Mouse (Mus musculus) heart, embryonic 11.5 days (tissue): ENCODE measurements around the gene Ddx23. TPM values are rescaled to one million over a fixed set of nuclear protein-coding genes. Genes with fewer than 3 reads are reported as not detected.

Experiments used
- ATAC-seq: fragments of 200-750 bp; cut with Nextera tagmentation; replicated peaks from 2 replicates; pipeline ENCODE4 v1.8.0; 2017; ENCODE audit warnings: moderate library complexity; ENCODE audit not compliant: insufficient number of reproducible peaks, low FRiP score, low TSS enrichment
- H3K27ac ChIP-seq: fragments of 300-500 bp; sonication (generic); 2 replicates; pipeline ENCODE4 v1.5.1; 2014; ENCODE audit warnings: mild to moderate bottlenecking, low read depth, low read length
- H3K27me3 ChIP-seq: fragments of 300-500 bp; sonication (generic); 2 replicates; pipeline ENCODE4 v1.6.1; 2014; ENCODE audit warnings: mild to moderate bottlenecking, low read length, mixed read lengths; ENCODE audit not compliant: control insufficient read depth, insufficient read depth
- H3K36me3 ChIP-seq: fragments of 300-500 bp; sonication (generic); 2 replicates; pipeline ENCODE4 v1.6.1; 2014; ENCODE audit warnings: mild to moderate bottlenecking, low read length, moderate library complexity, mixed read lengths; ENCODE audit not compliant: control insufficient read depth, insufficient read depth
- H3K4me1 ChIP-seq: fragments of 300-500 bp; sonication (generic); 2 replicates; pipeline ENCODE4 v1.6.1; 2014; ENCODE audit warnings: low read length; ENCODE audit not compliant: control insufficient read depth, insufficient read depth
- H3K4me2 ChIP-seq: fragments of 300-500 bp; sonication (generic); 2 replicates; pipeline ENCODE4 v1.6.1; 2014; ENCODE audit warnings: mild to moderate bottlenecking, moderate library complexity
- H3K4me3 ChIP-seq: fragments of 300-500 bp; sonication (generic); 2 replicates; pipeline ENCODE4 v1.5.1; 2014; ENCODE audit warnings: low read depth, low read length
- H3K9ac ChIP-seq: fragments of 300-500 bp; sonication (generic); 2 replicates; pipeline ENCODE4 v1.6.1; 2014; ENCODE audit warnings: mild to moderate bottlenecking, low read depth, low read length, moderate library complexity
- H3K9me3 ChIP-seq: fragments of 300-500 bp; sonication (generic); replicated peaks from 2 replicates; pipeline ENCODE4 v1.6.1; 2016; ENCODE audit warnings: low read length; ENCODE audit not compliant: control insufficient read depth
- WGBS: fragments of 180-500 bp; shearing (Covaris S2); extraction: QIAGEN DNeasy Blood & Tissue Kit; methylation state at CpG from one replicate; pipeline ENCODE4 v1.1.7; 2014; ENCODE audit not compliant: insufficient replicate concordance; 5-methylcytosine and 5-hydroxymethylcytosine counted together
- polyA plus RNA-seq: library from polyadenylated mRNA; unstranded; fragments of >200 nt; fragmentation: Nextera tagmentation; extraction: Ambion mirVana; gene quantifications from 2 replicates; pipeline ENCODE4 v1.2.1, GENCODE M21; 2014

Gene Ddx23
- polyA plus RNA-seq, 1 experiment from 2014 or later, result 19.6 TPM

DNA sequence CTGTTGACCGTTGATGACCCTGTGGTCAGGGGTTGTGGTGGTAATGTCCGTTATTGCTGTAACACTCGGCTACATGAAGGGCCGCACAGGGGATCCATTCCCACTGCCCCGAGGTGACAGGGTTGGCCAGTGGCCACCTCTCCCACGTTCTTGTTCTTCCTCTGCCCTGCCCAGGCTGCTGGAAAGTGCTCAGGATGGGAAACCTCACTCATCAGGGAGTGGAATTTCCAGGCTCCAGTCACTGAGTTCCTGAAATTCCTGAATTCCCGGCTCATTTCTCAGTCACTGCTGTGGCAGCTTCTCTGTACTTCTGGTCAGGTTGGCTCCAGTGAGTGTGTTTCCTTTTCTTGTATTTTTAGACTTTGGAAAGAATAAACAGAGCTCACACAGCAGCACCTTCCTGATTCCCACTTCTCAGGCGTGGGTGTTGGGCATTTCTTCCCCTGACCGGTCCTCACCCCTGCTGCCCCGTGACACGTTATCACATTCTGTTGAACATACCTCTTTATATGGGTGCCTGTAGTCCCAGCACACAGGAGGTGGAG lies 29.5 kb upstream of the Ddx23 start:
- peak overlapping the region; percentile 12 for H3K4me2 ChIP-seq

DNA sequence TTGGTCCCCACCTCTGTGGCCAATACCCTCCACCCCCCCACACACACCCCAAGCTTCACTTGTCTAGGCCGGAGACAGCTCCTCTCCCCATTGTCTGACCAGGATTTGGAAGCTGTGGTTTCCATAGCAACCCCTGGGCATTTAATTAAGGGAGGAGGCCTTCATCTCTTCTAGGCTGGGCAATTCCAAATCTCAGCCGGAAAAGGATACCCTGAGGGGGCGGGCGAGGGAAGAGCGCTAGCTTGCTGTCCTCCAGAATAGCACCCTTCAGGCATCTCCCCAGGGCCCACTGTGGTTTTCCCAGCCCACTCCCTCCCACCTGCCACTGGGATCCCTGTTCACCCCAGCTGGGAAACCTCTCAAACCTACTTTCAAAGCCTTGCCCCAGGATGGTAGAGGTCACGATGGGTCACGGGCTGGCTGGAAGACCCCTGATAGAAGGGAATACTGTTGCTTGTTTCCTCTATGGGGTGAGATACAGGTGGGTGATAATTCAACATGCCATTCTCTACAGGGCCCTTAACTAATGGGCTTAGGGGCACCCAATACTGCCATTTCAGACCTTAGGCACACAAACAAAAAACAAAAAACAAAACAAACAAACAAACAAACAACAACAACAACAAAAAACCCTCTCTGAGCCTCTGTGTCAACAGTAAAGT lies 28.9 kb upstream of the Ddx23 start:
- Histone ChIP-seq H3K36me3 (no peaks in the 10 kb centered on the region), H3K27me3 (no peaks in the 10 kb centered on the region), H3K4me1 (peaks cover 23% of the 10 kb centered on the region), H3K9ac (no peak overlapping the region), H3K27ac (peak overlapping the region; percentile 82), H3K4me2 (peak overlapping the region; percentile 12; the same call in 1 of the 2 replicates), H3K4me3 (no peak overlapping the region), H3K9me3 (no peaks in the 10 kb centered on the region)
- 48% methylated on average over 7 of the region's 7 CpGs for WGBS
- no peak for ATAC-seq

More for the DNA sequence above, 29.5 kb upstream of the Ddx23 start:
- WGBS, result 19% methylated on average over 11 of the region's 11 CpGs
- no peaks in the 10 kb centered on the region for H3K9me3 ChIP-seq
- no peaks in the 10 kb centered on the region for H3K27me3 ChIP-seq
- peak overlapping the region; percentile 82 for H3K27ac ChIP-seq
- peaks cover 23% of the 10 kb centered on the region for H3K4me1 ChIP-seq
- no peak overlapping the region for H3K9ac ChIP-seq
- no peak overlapping the region for H3K4me3 ChIP-seq
- peak; percentile 78; the same call in 1 of the 2 replicates for ATAC-seq
- H3K36me3 ChIP-seq, result no peaks in the 10 kb centered on the region

DNA sequence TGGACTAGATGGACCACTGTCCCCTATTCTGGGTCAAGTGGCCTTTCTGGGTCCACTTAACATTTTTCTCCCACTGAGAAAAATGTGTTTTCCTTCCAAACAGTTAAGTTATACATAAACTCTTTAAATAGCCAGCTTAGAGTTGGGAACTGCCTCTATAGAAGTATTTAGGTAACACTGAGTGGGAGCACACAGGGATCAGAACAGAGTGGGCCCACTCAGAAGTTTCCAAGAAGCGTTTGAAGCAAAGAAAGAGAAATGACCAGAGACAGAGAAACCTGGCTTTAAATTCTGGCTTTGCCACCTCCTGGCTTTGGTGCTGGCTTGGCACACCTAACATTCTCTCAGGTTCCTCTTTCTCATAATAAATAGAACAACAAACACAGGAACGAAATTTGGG lies 27.0 kb upstream of the Ddx23 start:
- Histone ChIP-seq H3K36me3 (no peaks in the 10 kb centered on the region), H3K4me3 (no peak overlapping the region), H3K9ac (no peak overlapping the region), H3K27me3 (no peaks in the 10 kb centered on the region), H3K9me3 (no peaks in the 10 kb centered on the region), H3K27ac (no peak overlapping the region), H3K4me1 (peaks cover 23% of the 10 kb centered on the region), H3K4me2 (no peak overlapping the region)
- no peak for ATAC-seq
- 85% methylated on average over 2 of the region's 2 CpGs for WGBS

DNA sequence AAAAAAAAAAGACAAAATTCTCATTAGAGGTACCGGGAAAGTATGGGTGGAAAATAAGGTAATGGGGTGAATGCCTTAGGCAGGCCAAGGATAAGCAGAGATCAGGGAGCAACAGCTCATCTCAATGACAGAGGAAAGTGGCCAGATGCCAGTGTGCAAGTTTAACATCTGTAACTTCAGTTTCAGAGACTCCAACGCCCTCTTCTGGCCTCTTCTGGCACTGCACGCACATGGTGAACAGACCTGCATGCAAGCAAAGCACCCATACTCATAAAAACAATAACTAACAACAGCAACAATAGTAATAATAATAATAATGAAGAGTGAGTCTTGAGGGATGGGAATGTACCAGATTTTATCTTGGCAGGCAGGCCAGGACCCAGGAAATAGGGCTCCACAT lies 23.2 kb upstream of the Ddx23 start:
- no peak overlapping the region for H3K4me3 ChIP-seq
- WGBS, result 61% methylated on average over 3 of the region's 3 CpGs
- ATAC-seq, result no peak
- H3K4me1 ChIP-seq, result peaks cover 8% of the 10 kb centered on the region
- H3K27ac ChIP-seq, result no peak overlapping the region
- no peak overlapping the region for H3K4me2 ChIP-seq
- no peak overlapping the region for H3K9ac ChIP-seq
- no peaks in the 10 kb centered on the region for H3K36me3 ChIP-seq
- no peaks in the 10 kb centered on the region for H3K9me3 ChIP-seq
- peaks cover 3% of the 10 kb centered on the region; the same call in 1 of the 2 replicates for H3K27me3 ChIP-seq

DNA sequence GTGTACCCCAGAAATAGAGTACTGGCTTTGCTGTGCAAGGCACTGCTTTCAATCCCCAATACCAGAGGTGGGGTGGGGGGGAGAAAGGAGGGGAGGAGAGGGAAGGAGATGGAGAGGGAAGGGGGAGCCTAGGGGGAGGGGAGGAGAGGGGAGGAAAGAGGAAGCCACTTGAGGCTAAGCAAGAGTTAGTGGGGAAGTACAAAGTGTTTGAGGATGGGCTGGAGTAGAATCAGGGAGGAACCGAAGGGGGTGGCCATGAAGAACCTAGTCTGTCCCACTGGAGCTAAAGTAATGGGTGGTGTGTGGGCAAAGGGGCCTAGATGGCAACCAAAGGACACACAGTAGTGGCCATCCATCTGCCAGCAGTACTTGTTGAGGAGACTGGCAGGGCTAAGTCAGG lies 21.1 kb upstream of the Ddx23 start:
- H3K27me3 ChIP-seq, result peaks cover 5% of the 10 kb centered on the region; the same call in 1 of the 2 replicates
- H3K27ac ChIP-seq, result no peak overlapping the region
- H3K36me3 ChIP-seq, result no peaks in the 10 kb centered on the region
- peaks cover 4% of the 10 kb centered on the region; the same call in 1 of the 2 replicates for H3K4me1 ChIP-seq
- ATAC-seq, result no peak
- WGBS, result 88% methylated on average over 1 of the region's 1 CpGs
- H3K4me2 ChIP-seq, result no peak overlapping the region
- no peak overlapping the region for H3K9ac ChIP-seq
- H3K9me3 ChIP-seq, result no peaks in the 10 kb centered on the region
- no peak overlapping the region for H3K4me3 ChIP-seq

DNA sequence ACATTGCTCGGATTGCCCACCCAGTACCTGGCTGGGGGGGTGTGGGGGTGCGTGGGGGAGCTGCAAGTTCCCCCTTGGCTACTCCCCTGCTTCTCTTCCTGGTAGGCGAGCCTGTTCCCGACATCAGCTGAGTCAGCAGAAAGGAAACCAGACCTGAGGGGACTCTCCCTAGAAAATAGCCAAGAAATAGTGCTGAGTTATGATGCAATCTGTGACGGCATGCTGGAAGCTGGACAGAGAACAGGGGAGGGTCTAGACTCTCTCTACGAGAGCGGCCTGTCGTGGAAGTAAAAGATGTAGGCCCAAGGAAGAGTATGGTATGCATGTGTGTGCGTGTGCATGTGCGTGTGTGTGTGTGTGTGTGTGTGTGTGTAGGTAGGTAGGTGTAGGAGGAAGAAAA lies 20.5 kb upstream of the Ddx23 start:
- no peak overlapping the region for H3K4me2 ChIP-seq
- peaks cover 4% of the 10 kb centered on the region; the same call in 1 of the 2 replicates for H3K4me1 ChIP-seq
- H3K27ac ChIP-seq, result no peak overlapping the region
- H3K9ac ChIP-seq, result no peak overlapping the region
- H3K27me3 ChIP-seq, result peaks cover 5% of the 10 kb centered on the region; the same call in 1 of the 2 replicates
- H3K9me3 ChIP-seq, result no peaks in the 10 kb centered on the region
- 55% methylated on average over 10 of the region's 10 CpGs for WGBS
- ATAC-seq, result no peak
- H3K36me3 ChIP-seq, result no peaks in the 10 kb centered on the region
- no peak overlapping the region for H3K4me3 ChIP-seq

DNA sequence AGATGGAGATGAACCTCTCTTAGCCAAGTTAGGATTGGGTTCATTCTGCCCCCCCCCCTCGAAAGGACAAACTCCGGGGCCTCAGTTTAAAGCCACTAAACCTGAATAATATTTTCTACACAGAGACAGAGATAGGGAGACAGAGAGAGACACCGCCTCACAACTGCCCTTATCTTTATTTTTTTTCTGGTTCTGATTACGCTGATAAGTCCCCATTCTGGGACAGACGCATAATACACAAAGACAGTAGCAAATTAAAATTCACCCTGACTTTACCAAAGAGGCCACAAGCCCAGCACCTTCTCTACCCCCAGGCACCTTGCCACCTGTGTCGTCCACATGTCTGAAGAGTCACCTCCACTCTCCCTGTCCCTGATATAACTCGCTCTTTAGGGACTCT lies 18.9 kb upstream of the Ddx23 start:
- WGBS, result 72% methylated on average over 7 of the region's 7 CpGs
- no peak overlapping the region for H3K4me3 ChIP-seq

DNA sequence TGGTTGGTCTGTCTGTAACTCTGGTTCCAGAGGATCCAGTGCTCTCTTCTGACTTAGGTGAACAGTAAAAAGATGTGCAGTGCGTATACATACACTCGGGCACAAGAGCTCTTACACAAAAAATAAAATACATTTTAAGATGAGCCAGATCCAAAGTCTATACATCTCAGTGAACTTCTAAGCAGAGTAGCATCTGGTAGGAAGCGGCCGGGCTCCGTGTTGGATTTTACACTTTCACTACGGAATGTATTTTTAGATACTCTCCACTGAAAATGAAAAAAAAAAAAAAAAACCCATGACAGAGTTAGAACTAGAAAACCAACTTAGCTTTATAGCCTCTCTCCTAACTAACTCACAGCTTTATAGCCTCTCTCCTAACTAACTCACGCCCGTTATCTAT lies 18.0 kb upstream of the Ddx23 start:
- H3K9ac ChIP-seq, result no peak overlapping the region
- H3K36me3 ChIP-seq, result no peaks in the 10 kb centered on the region
- H3K27ac ChIP-seq, result no peak overlapping the region
- no peak for ATAC-seq
- H3K9me3 ChIP-seq, result no peaks in the 10 kb centered on the region
- H3K4me3 ChIP-seq, result no peak overlapping the region
- WGBS, result 75% methylated on average over 8 of the region's 8 CpGs
- H3K4me1 ChIP-seq, result peaks cover 15% of the 10 kb centered on the region
- H3K27me3 ChIP-seq, result peaks cover 18% of the 10 kb centered on the region
- H3K4me2 ChIP-seq, result no peak overlapping the region

More for the DNA sequence above, 18.9 kb upstream of the Ddx23 start:
- no peak overlapping the region for H3K27ac ChIP-seq
- H3K36me3 ChIP-seq, result no peaks in the 10 kb centered on the region
- ATAC-seq, result no peak
- H3K4me1 ChIP-seq, result peaks cover 9% of the 10 kb centered on the region
- no peak overlapping the region for H3K4me2 ChIP-seq
- H3K9me3 ChIP-seq, result no peaks in the 10 kb centered on the region
- no peak overlapping the region for H3K9ac ChIP-seq
- peaks cover 9% of the 10 kb centered on the region for H3K27me3 ChIP-seq

DNA sequence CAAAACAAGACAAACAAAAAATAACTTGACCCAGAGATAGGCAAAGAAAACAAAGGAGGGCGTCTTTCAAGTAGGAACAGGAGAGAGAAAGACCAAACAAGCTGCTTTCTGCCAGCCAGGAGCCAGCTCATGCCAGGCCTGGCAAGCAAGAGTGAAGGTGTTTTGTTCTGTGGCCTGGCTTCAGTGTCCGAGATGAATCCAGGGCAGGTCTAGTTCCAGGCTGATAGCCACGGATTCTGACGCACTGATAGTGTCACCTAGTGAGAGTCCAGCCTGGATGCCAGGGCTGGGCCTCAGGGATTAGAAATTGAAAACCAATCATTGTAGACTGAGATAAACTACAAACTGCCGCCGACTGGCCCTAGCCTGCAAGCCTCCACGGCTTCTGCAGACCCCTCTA lies 15.3 kb upstream of the Ddx23 start:
- Histone ChIP-seq H3K9ac (no peak overlapping the region), H3K4me2 (peak overlapping the region; percentile 82; the same call in 1 of the 2 replicates), H3K9me3 (no peaks in the 10 kb centered on the region), H3K36me3 (no peaks in the 10 kb centered on the region), H3K4me1 (peaks cover 22% of the 10 kb centered on the region), H3K27me3 (peaks cover 36% of the 10 kb centered on the region), H3K27ac (no peak overlapping the region), H3K4me3 (no peak overlapping the region)
- WGBS, result 55% methylated on average over 7 of the region's 7 CpGs
- ATAC-seq, result no peak
